Mouse (Mus musculus) megakaryocyte, embryonic 14.5 days (primary cell): ENCODE measurements around the gene Tex36. TPM values are rescaled to one million over a fixed set of nuclear protein-coding genes. Genes with fewer than 3 reads are reported as not detected.

Source experiments
- H3K27me3 ChIP-seq: replicated peaks from 2 replicates; pipeline ENCODE3; 2012; ENCODE audit warnings: inconsistent platforms
- H3K36me3 ChIP-seq: replicated peaks from 2 replicates; pipeline ENCODE3; 2012; ENCODE audit warnings: low read length, inconsistent platforms, mixed read lengths
- H3K4me1 ChIP-seq: 2 replicates; pipeline ENCODE4 v1.6.1; 2012; ENCODE audit warnings: inconsistent platforms
- H3K4me3 ChIP-seq: replicated peaks from 2 replicates; pipeline ENCODE3; 2012; ENCODE audit warnings: moderate library complexity, mild to moderate bottlenecking, inconsistent platforms
- H3K9me3 ChIP-seq: 2 replicates; pipeline ENCODE4 v1.6.1; 2012; ENCODE audit warnings: inconsistent platforms
- FLI1 ChIP-seq: IDR thresholded peaks from 2 replicates; pipeline ENCODE4 v1.6.1; 2012; ENCODE audit warnings: low read length, inconsistent platforms, mixed read lengths
- GATA1 ChIP-seq: IDR thresholded peaks from 3 replicates; pipeline ENCODE4 v1.6.1; 2012; ENCODE audit warnings: mixed read lengths, low read length, inconsistent platforms, borderline replicate concordance
- polyA plus RNA-seq: library from polyadenylated mRNA; stranded (reverse); fragments of >175 nt; gene quantifications from 2 replicates; pipeline ENCODE4 v1.2.3, GENCODE M21; 2012; ENCODE audit warnings: low replicate concordance; ENCODE audit not compliant: insufficient read depth

Gene Tex36
- polyA plus RNA-seq, 1 experiment = not detected

DNA sequence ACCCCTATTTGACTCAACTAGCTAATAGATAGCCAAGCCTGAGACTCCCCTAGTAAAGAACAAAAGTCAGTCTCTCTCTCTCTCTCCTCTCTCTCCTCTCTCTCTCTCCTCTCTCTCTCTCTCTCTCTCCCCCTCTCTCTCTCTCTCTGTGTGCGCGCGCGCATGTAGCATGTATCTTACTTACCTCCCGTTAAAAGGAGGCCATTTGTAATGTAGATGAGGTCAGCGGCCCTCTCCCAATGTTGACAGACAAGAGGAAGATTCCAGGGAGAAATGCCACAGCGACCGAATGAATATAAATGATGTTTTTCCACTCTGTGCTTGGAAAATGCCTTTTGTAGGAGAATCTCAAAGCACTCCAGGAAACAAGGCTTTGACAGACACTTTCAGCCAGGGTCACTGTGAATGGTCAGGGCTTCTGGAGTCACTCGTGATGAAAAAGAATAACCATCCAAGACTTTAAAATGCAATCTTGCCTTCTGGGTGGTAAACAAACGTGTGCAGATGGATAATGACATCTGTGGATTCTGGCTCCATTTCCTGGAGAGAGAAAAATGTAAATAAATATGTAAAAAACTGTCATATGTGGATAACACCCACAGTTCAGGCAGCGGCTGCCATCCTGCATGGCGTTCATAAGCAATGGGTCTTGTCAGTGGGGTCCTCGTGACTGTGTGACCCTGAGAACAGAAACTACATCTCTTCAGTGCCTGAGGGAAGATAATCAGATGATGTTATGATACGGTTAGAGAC is 25.4 kb upstream of the Tex36 start:
- Histone ChIP-seq H3K36me3 (no peaks in the 10 kb centered on the region), H3K4me1 (no peaks in the 10 kb centered on the region), H3K9me3 (no peaks in the 10 kb centered on the region), H3K4me3 (no peak overlapping the region), H3K27me3 (peaks cover 36% of the 10 kb centered on the region)
- TF ChIP-seq GATA1 (no peak), FLI1 (no peak)

DNA sequence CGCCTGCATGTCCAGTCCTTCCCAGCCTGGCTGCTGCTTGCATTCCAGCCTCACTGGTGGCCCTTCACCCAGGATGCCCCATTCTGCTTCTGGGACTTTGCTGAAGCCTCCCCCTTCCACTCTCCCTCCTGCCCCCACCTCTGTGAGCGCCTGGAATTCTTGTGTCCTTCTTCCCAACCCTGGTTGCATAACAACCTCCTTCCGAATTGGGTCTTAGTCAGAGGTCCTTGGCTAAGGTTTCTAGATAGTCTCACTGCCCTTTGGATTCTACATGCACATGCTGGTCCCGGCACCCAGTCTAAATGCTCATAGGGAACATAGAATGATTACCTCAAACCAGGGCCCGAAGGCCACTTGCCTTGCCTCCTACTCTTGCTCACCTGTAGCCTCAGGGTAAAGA is 21.3 kb upstream of the Tex36 start:
- peaks cover 38% of the 10 kb centered on the region for H3K27me3 ChIP-seq
- no peak overlapping the region for H3K4me3 ChIP-seq
- H3K9me3 ChIP-seq = no peaks in the 10 kb centered on the region
- TF ChIP-seq GATA1 (no peak), FLI1 (no peak)
- no peaks in the 10 kb centered on the region for H3K36me3 ChIP-seq
- H3K4me1 ChIP-seq = no peaks in the 10 kb centered on the region

DNA sequence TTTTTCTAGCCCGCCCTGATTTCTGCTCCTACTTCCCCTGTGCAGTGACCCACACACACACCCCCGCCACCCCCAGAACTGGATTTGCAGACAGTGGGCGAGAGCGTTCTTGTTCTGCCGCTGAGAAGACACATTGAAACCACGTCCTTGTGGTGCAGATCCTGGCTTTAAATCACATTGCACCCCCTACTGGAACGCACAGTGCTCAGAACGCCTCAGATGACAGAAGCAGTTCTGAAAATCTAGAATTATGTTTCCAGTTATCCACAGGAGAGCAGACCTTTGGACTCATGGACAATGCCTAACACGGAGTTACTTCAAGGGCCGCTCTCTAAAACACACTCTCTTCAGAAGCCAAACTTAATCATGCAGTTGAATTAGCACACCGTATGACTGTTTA is 18.8 kb upstream of the Tex36 start:
- Histone ChIP-seq H3K27me3 (peaks cover 34% of the 10 kb centered on the region), H3K9me3 (no peaks in the 10 kb centered on the region; the same call in 1 of the 2 replicates), H3K4me3 (no peak overlapping the region), H3K36me3 (no peaks in the 10 kb centered on the region), H3K4me1 (no peaks in the 10 kb centered on the region)
- TF ChIP-seq FLI1 (no peak), GATA1 (no peak)

- Histone ChIP-seq H3K4me1 (no peaks in the 10 kb centered on the region), H3K4me3 (no peak overlapping the region), H3K9me3 (no peaks in the 10 kb centered on the region; the same call in 1 of the 2 replicates), H3K27me3 (peaks cover 22% of the 10 kb centered on the region), H3K36me3 (no peaks in the 10 kb centered on the region)
- TF ChIP-seq GATA1 (no peak), FLI1 (no peak)
These were observed 11.0 kb upstream of the Tex36 start for GRCm38 (mm10) chr7:133612981-133613380.

GRCm38 (mm10) chr7:133609585-133609984 is 7.6 kb upstream of the Tex36 start:
- Histone ChIP-seq H3K9me3 (no peaks in the 10 kb centered on the region), H3K4me1 (no peaks in the 10 kb centered on the region), H3K4me3 (no peak overlapping the region), H3K36me3 (no peaks in the 10 kb centered on the region), H3K27me3 (peaks cover 15% of the 10 kb centered on the region)
- TF ChIP-seq FLI1 (no peak), GATA1 (no peak)

DNA sequence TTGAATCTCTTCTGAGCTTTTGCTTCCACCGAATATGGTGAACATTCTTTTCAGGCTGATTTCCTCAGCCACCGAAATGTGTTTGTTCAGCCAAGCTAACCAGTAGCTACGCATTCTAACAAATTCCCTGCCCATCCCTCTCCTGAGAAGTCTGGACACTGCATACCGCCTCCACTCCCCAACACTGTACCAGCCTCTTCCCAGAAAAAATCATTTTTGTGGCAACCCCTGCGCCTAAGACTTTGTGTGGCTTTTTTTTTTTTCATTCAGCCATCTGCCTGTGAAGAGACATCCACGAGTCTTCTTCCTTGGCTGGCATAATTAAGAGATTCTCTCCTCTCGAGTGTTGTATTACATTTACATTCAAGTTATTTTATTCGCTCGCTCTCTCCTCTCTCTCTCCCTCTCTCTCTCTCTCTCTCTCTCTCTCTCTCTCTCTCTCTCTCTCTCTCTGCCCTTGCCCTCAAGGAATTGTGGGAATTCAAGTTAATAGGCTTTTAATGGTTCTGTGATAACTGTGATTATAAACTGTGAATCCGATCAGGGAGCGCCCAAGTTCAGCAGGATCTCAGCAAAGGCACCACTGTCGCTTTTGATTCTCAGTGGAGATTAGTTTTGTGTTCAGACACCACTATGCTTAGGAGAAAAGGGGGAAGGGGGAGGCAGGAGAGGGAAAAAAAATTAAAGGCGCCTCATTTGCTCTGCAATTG is 6.8 kb upstream of the Tex36 start:
- Histone ChIP-seq H3K9me3 (no peaks in the 10 kb centered on the region), H3K4me3 (no peak overlapping the region), H3K27me3 (peaks cover 11% of the 10 kb centered on the region), H3K36me3 (no peaks in the 10 kb centered on the region), H3K4me1 (no peaks in the 10 kb centered on the region)
- TF ChIP-seq FLI1 = no peak
- no peak for TF ChIP-seq GATA1

- Histone ChIP-seq H3K4me3 (no peak overlapping the region), H3K36me3 (no peaks in the 10 kb centered on the region), H3K4me1 (no peaks in the 10 kb centered on the region), H3K9me3 (no peaks in the 10 kb centered on the region), H3K27me3 (peaks cover 11% of the 10 kb centered on the region)
- TF ChIP-seq GATA1 (no peak), FLI1 (no peak)
These were observed 6.1 kb upstream of the Tex36 start for GRCm38 (mm10) chr7:133607883-133608575.

DNA sequence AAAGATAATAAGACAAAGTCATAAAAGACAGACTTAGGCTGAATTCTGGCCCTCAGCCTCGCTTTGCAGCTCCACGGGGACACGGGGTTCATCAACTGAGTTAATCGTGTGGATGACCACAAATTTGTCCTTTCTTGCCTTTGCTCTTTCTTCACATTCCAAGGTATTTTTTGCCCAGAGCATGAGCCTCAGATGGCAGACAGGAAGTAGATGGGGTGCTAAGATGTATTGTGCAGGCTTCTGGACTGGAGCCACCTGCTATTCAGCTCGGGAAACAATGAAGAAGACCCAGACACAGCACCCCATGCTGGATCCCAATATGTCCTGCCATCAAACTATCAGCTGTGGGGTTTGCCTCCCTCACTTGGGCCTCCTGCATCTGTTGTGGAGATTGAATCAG is 5.4 kb upstream of the Tex36 start:
- peaks cover 7% of the 10 kb centered on the region for H3K27me3 ChIP-seq
- no peaks in the 10 kb centered on the region for H3K9me3 ChIP-seq
- TF ChIP-seq FLI1 (no peak), GATA1 (no peak)
- H3K4me1 ChIP-seq = no peaks in the 10 kb centered on the region
- H3K36me3 ChIP-seq = no peaks in the 10 kb centered on the region
- no peak overlapping the region for H3K4me3 ChIP-seq

- Histone ChIP-seq H3K27me3 (peaks cover 9% of the 10 kb centered on the region), H3K9me3 (no peaks in the 10 kb centered on the region), H3K36me3 (no peaks in the 10 kb centered on the region), H3K4me3 (no peak overlapping the region), H3K4me1 (no peaks in the 10 kb centered on the region)
- TF ChIP-seq FLI1 = no peak
These were observed 2.6 kb upstream of the Tex36 start for GRCm38 (mm10) chr7:133604427-133605081.

- no peaks in the 10 kb centered on the region for H3K36me3 ChIP-seq
- H3K4me3 ChIP-seq = no peak overlapping the region
- no peak for TF ChIP-seq GATA1
- TF ChIP-seq FLI1 = no peak
- H3K27me3 ChIP-seq = peaks cover 9% of the 10 kb centered on the region
- H3K4me1 ChIP-seq = no peaks in the 10 kb centered on the region
- no peaks in the 10 kb centered on the region for H3K9me3 ChIP-seq
These were observed 1.2 kb upstream of the Tex36 start for GRCm38 (mm10) chr7:133603156-133603555.
